15 mouse cellular contexts compared by ENCODE assay signal in the genomic region with DNA sequence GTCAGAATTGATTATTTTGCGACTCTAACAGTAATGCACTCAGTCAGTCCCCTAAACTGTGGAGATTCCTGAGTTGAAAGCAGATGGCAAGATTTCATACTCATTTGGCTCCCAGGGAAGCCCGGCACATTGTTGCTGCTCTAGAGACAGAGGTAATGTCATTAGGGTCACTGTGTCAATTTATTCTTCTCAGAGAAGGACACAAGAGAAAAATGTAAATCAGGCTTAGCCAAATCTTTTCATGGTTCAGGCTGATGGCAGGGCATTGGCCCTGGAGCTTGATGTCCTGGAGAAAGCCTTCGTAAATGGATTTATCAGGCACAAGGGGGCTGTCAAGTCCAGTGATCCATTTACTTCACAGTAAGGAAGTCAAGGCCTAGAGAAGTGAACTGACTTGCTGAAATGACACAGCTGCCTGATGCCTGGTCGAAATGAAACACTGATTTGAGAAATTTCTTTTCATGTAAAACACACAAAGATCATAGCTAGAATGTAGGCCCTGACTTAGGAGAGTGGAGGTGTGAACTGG.
DNase-seq lines count a peak whose midpoint lies in the region; ATAC-seq lines count a peak whose summit lies in the region.
"Had no signal": no experiment of that assay in that cellular context is flagged by ENCODE, and none has a peak within 500 bp of the region (broad histone marks: within the 10 kb centered on the region; RNA-seq: fewer than 3 reads in every experiment).

No protein-coding gene starts in this region.

- H3K9ac ChIP-seq in forebrain, embryonic 13.5 days: no peak overlapping the region
- no peak overlapping the region; the same call in 1 of the 2 replicates for H3K9ac ChIP-seq in neural tube, embryonic 15.5 days (replicated peaks)
- H3K9ac ChIP-seq: liver, postnatal 0 days had no signal

- H3K27ac ChIP-seq in forebrain, embryonic 13.5 days: peak overlapping the region; percentile 45
- H3K27ac ChIP-seq in neural tube, embryonic 15.5 days (replicated peaks): peak overlapping the region; percentile 72

- WGBS in forebrain, embryonic 13.5 days: 13% methylated on average over 4 of the region's 4 CpGs
- WGBS in neural tube, embryonic 15.5 days: 6% methylated on average over 4 of the region's 4 CpGs

- intact Hi-C loops in left cerebral cortex, postnatal 4 days (cut with DNase I): no loop called here
- intact Hi-C loops in left cerebral cortex, postnatal 25 days (cut with DNase I): no loop called here

- peaks cover 21% of the 10 kb centered on the region for H3K4me1 ChIP-seq in forebrain, embryonic 13.5 days
- H3K4me1 ChIP-seq in neural tube, embryonic 15.5 days: peaks cover 24% of the 10 kb centered on the region

- ATAC-seq in forebrain, embryonic 13.5 days: peak; percentile 64
- peak; percentile 82 for ATAC-seq in neural tube, embryonic 15.5 days (ENCODE audit: low FRiP score)
- no peak for ATAC-seq in frontal cortex, adult (ENCODE audit: low TSS enrichment)
- no peak for ATAC-seq in megakaryocyte-erythroid progenitor cell, adult 5-6 weeks (replicated peaks; ENCODE audit: low FRiP score, low TSS enrichment, poor library complexity, severe bottlenecking)
- ATAC-seq: liver, postnatal 0 days had no signal

- no peaks in the 10 kb centered on the region for H3K27me3 ChIP-seq in forebrain, embryonic 13.5 days
- no peaks in the 10 kb centered on the region for H3K27me3 ChIP-seq in neural tube, embryonic 15.5 days (replicated peaks)

- no peaks in the 10 kb centered on the region for H3K36me3 ChIP-seq in forebrain, embryonic 13.5 days (ENCODE audit: poor library complexity, severe bottlenecking)
- no peaks in the 10 kb centered on the region for H3K36me3 ChIP-seq in neural tube, embryonic 15.5 days

- peak; percentile 5 for DNase-seq in left cerebral cortex, postnatal 4 days
- no peak for DNase-seq in left cerebral cortex, postnatal 25 days (ENCODE audit: low spot score in 2 of 2)
- peak; percentile 82 for DNase-seq in mesoderm, embryonic 11.5 days (ENCODE audit: low read depth, low spot score)
- DNase-seq in Muller cell, postnatal 12 days (ENCODE audit: inconsistent ontology term): no peak
- DNase-seq: adrenal gland, adult 2 months; cerebellum, adult 11 months; heart, adult 11 months; heart, postnatal 4 days; kidney, postnatal 36 days; liver, postnatal 0 days had no signal

- peak overlapping the region; percentile 6; the same call in 1 of the 2 replicates for H3K4me2 ChIP-seq in forebrain, embryonic 13.5 days
- no peak overlapping the region for H3K4me2 ChIP-seq in neural tube, embryonic 15.5 days

- no peaks in the 10 kb centered on the region for H3K9me3 ChIP-seq in forebrain, embryonic 13.5 days (replicated peaks)
- no peaks in the 10 kb centered on the region for H3K9me3 ChIP-seq in neural tube, embryonic 15.5 days (replicated peaks)

- H3K4me3 ChIP-seq in forebrain, embryonic 13.5 days: no peak overlapping the region
- no peak overlapping the region for H3K4me3 ChIP-seq in neural tube, embryonic 15.5 days (replicated peaks)
- H3K4me3 ChIP-seq: erythroblast, embryonic 14.5 days had no signal

Comparison
In these comparisons a context has a peak if more than half of its experiments do, and no peak if none do; other contexts are left out.
1. DNase-seq: peak in left cerebral cortex, postnatal 4 days (single experiment) and mesoderm, embryonic 11.5 days (single experiment); none in left cerebral cortex, postnatal 25 days (0 of 2) and Muller cell, postnatal 12 days (single experiment).
2. ATAC-seq: peak in forebrain, embryonic 13.5 days (single experiment) and neural tube, embryonic 15.5 days (single experiment); none in frontal cortex, adult (single experiment) and megakaryocyte-erythroid progenitor cell, adult 5-6 weeks (single experiment).